Mouse (Mus musculus) bone marrow macrophage, adult 2 months (primary cell): ENCODE measurements around the gene Rin2. TPM values are rescaled to one million over a fixed set of nuclear protein-coding genes. Genes with fewer than 3 reads are reported as not detected.

Experiments
- H3K27ac ChIP-seq: 2 replicates; pipeline ENCODE4 v1.5.1; 2012; ENCODE audit warnings: low read depth, low read length; ENCODE audit not compliant: insufficient read depth
- H3K4me1 ChIP-seq: 2 replicates; pipeline ENCODE4 v1.6.1; 2012; ENCODE audit warnings: low read length; ENCODE audit not compliant: control insufficient read depth, insufficient read depth
- H3K4me3 ChIP-seq: 2 replicates; pipeline ENCODE4 v1.5.1; 2012; ENCODE audit warnings: mild to moderate bottlenecking, low read length, moderate library complexity; ENCODE audit not compliant: insufficient read depth
- CTCF ChIP-seq: IDR thresholded peaks from 2 replicates; pipeline ENCODE4 v1.5.1; 2012; ENCODE audit warnings: low read depth, mild to moderate bottlenecking, low read length, moderate library complexity
- POLR2A ChIP-seq: IDR thresholded peaks from 2 replicates; pipeline ENCODE4 v1.6.1; 2012; ENCODE audit warnings: mild to moderate bottlenecking, low read depth, low read length, borderline replicate concordance
- polyA plus RNA-seq: library from polyadenylated mRNA; stranded (reverse); fragments of >200 nt; gene quantifications from 2 replicates; pipeline ENCODE4 v1.2.4, GENCODE M21; 2012; ENCODE audit not compliant: missing spikeins, insufficient read depth, insufficient read length

Gene Rin2
- 64.5 and 70.2 TPM in 2 replicates for polyA plus RNA-seq

GRCm38 (mm10) chr2:145675142-145675755 lies at the start of gene Rin2:
Gene Rin2, plus strand, starts transcription at chr2:145675215.
- 0 out of 2 replicates have a peak, but pooled peaks cover 2% of the 10 kb centered on the region for H3K4me1 ChIP-seq
- TF ChIP-seq CTCF (no peak), POLR2A (no peak)
- H3K27ac ChIP-seq = no peak within 1 kb of the TSS
- peak within 1 kb of the TSS; percentile 64 for H3K4me3 ChIP-seq

- no peaks in the 10 kb centered on the region for H3K4me1 ChIP-seq
- H3K4me3 ChIP-seq = no peak overlapping the region
- TF ChIP-seq CTCF (no peak), POLR2A (no peak)
- no peak overlapping the region for H3K27ac ChIP-seq
Measured at GRCm38 (mm10) chr2:145631123-145631798, 43.8 kb upstream of the Rin2 start.

GRCm38 (mm10) chr2:145631799-145632174 lies 43.2 kb upstream of the Rin2 start:
- H3K27ac ChIP-seq = no peak overlapping the region
- TF ChIP-seq POLR2A = no peak
- no peak for TF ChIP-seq CTCF
- H3K4me3 ChIP-seq = no peak overlapping the region
- H3K4me1 ChIP-seq = no peaks in the 10 kb centered on the region

- Histone ChIP-seq H3K4me1 (no peaks in the 10 kb centered on the region), H3K4me3 (no peak overlapping the region), H3K27ac (no peak overlapping the region)
- TF ChIP-seq POLR2A (no peak), CTCF (no peak)
Measured at GRCm38 (mm10) chr2:145633811-145634210, 41.2 kb upstream of the Rin2 start.

GRCm38 (mm10) chr2:145640255-145640984 lies 34.6 kb upstream of the Rin2 start:
- H3K4me3 ChIP-seq = no peak overlapping the region
- H3K4me1 ChIP-seq = no peaks in the 10 kb centered on the region
- no peak overlapping the region for H3K27ac ChIP-seq
- no peak for TF ChIP-seq CTCF
- TF ChIP-seq POLR2A = no peak

- H3K4me1 ChIP-seq = no peaks in the 10 kb centered on the region
- H3K27ac ChIP-seq = no peak overlapping the region
- TF ChIP-seq POLR2A = no peak
- TF ChIP-seq CTCF = no peak
- H3K4me3 ChIP-seq = no peak overlapping the region
Measured at GRCm38 (mm10) chr2:145655373-145655960, 19.5 kb upstream of the Rin2 start.

- TF ChIP-seq POLR2A (no peak), CTCF (no peak)
- no peak overlapping the region for H3K27ac ChIP-seq
- H3K4me1 ChIP-seq = no peaks in the 10 kb centered on the region
- H3K4me3 ChIP-seq = no peak overlapping the region
Measured at GRCm38 (mm10) chr2:145656121-145656520, 18.9 kb upstream of the Rin2 start.

- TF ChIP-seq CTCF (no peak), POLR2A (no peak)
- Histone ChIP-seq H3K27ac (no peak overlapping the region), H3K4me3 (no peak overlapping the region), H3K4me1 (no peaks in the 10 kb centered on the region)
Measured at GRCm38 (mm10) chr2:145656716-145657115, 18.3 kb upstream of the Rin2 start.

GRCm38 (mm10) chr2:145661242-145661641 lies 13.8 kb upstream of the Rin2 start:
- Histone ChIP-seq H3K4me3 (no peak overlapping the region), H3K4me1 (no peaks in the 10 kb centered on the region), H3K27ac (no peak overlapping the region)
- no peak for TF ChIP-seq POLR2A
- no peak for TF ChIP-seq CTCF

- TF ChIP-seq POLR2A = no peak
- TF ChIP-seq CTCF = no peak
- H3K27ac ChIP-seq = no peak overlapping the region
- no peak overlapping the region for H3K4me3 ChIP-seq
- H3K4me1 ChIP-seq = no peaks in the 10 kb centered on the region
Measured at GRCm38 (mm10) chr2:145663899-145664298, 11.1 kb upstream of the Rin2 start.
